Mouse (Mus musculus): ENCODE results near the gene Kcnma1. TPM values are rescaled to one million over a fixed set of nuclear protein-coding genes. Genes with fewer than 3 reads are reported as not detected.

Kcnma1 gene
- 22.1 and 22.8 TPM in 2 replicates for polyA plus RNA-seq (2014; fragmentation: Nextera tagmentation; extraction: Ambion mirVana)

DNA sequence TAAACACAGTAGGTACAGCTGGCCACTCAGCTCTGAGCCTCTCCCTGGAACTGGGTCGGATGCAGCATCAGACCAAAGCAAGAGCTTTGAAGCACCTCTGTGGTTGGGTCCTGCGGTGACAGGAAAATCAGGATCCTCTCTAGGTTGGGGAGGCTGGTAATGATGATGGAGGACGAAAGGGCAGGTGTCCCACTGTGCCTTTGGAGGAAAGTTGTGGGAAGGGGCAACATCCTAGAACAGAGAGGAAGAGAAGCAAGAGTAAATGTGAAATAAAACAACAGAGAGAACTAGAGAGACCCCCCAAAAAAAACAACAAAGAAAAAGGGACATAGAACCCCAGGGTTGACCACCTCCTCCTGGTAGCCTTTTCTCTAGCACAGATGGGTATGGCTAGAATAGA, at the start of gene Kcnma1:
Gene Kcnma1, minus strand, starts transcription at position 101 of the 400 bp plus-strand sequence.
- DNase-seq (ENCODE audit: low spot score) (no peak), ATAC-seq (ENCODE audit: low FRiP score) (no peak)
- no peak within 1 kb of the TSS for H3K27ac ChIP-seq
- 67% methylated on average over 3 of the region's 3 CpGs for WGBS
- no peaks in the 10 kb centered on the region for H3K9me3 ChIP-seq (ENCODE audit: control insufficient read depth, low read length)
- H3K4me2 ChIP-seq (replicated peaks): no peak within 1 kb of the TSS
- no peak within 1 kb of the TSS for H3K9ac ChIP-seq
- H3K36me3 ChIP-seq (replicated peaks; ENCODE audit: control insufficient read depth, insufficient read depth): no peaks in the 10 kb centered on the region
- H3K27me3 ChIP-seq (ENCODE audit: control insufficient read depth, insufficient read depth, low read length): no peaks in the 10 kb centered on the region
- H3K4me1 ChIP-seq (replicated peaks; ENCODE audit: control insufficient read depth, insufficient read depth, low read length): no peaks in the 10 kb centered on the region
- H3K4me3 ChIP-seq (replicated peaks; ENCODE audit: low read length): no peak within 1 kb of the TSS

DNA sequence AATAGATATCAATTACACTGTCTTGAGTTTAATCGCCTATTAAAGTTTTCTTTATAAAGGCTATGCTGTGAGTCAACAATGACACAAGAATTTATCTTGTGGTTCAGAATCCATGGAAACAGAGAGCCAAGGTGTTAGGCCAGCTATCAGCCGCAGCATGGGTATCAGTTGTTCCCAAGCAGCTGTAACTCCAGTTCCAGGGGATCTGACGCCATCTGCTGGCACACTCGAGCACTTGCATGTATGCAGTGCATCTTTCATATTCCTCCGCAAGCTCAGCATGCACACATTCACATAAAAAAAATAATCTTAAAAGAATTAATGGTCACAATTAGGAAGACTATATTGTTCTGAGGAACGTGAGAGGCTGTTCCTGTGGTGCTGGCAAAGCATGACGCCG, 45.5 kb upstream of the Kcnma1 start:
- DNase-seq (ENCODE audit: low spot score): peak; percentile 58
- 38% methylated on average over 8 of the region's 8 CpGs for WGBS
- no peak overlapping the region for H3K27ac ChIP-seq

DNA sequence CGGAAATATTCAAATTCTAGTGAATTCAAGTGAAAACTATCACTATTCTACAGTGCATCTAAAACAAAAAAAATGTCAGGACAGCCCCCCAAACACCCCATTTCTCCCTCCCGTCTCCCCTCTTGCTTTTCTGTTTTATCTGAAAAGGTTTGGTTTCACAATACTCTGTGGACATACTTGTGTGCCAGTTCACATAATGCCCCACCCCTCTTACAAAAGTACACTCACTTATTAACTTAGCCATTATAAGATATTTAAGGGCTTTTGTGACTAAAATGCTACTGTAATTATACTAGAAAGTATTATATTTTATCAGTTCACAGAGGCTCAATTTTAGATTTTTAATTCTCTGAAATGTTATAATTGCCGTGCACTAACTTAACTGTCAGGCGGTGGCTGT, 45.0 kb upstream of the Kcnma1 start:
- DNase-seq (ENCODE audit: low spot score) (no peak), ATAC-seq (ENCODE audit: low FRiP score) (no peak)
- Histone ChIP-seq H3K4me3 (replicated peaks; ENCODE audit: low read length) (no peak overlapping the region), H3K9ac (no peak overlapping the region), H3K36me3 (replicated peaks; ENCODE audit: control insufficient read depth, insufficient read depth) (no peaks in the 10 kb centered on the region), H3K27ac (no peak overlapping the region), H3K4me1 (replicated peaks; ENCODE audit: control insufficient read depth, insufficient read depth, low read length) (no peaks in the 10 kb centered on the region), H3K27me3 (ENCODE audit: control insufficient read depth, insufficient read depth, low read length) (no peaks in the 10 kb centered on the region), H3K4me2 (replicated peaks) (no peak overlapping the region), H3K9me3 (ENCODE audit: control insufficient read depth, low read length) (no peaks in the 10 kb centered on the region)
- 89% methylated on average over 4 of the region's 4 CpGs for WGBS

More for the DNA sequence above, 45.5 kb upstream of the Kcnma1 start:
- Histone ChIP-seq H3K9ac (no peak overlapping the region), H3K4me3 (replicated peaks; ENCODE audit: low read length) (no peak overlapping the region), H3K4me1 (replicated peaks; ENCODE audit: control insufficient read depth, insufficient read depth, low read length) (no peaks in the 10 kb centered on the region), H3K27me3 (ENCODE audit: control insufficient read depth, insufficient read depth, low read length) (no peaks in the 10 kb centered on the region), H3K4me2 (replicated peaks) (no peak overlapping the region), H3K36me3 (replicated peaks; ENCODE audit: control insufficient read depth, insufficient read depth) (no peaks in the 10 kb centered on the region), H3K9me3 (ENCODE audit: control insufficient read depth, low read length) (no peaks in the 10 kb centered on the region)
- ATAC-seq (ENCODE audit: low FRiP score): no peak

DNA sequence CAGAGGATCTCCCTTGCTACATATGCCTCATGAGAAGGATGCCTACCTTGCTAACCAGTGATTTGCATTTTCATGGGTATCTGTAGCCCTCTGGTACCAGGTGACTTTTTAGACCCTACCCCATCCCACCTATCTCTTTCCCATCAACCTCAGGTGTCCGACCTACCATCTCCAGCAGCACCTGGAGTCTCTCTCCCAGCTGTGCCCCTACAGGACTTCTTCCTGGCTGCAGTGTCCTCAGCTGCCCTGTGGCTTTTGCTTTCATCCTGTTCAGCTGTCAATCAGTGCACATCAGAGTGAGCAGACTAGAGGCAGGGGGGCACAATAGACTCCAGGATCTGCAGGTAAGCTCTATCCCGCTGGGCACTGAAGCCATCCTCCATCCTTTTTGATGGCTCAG, 37.5 kb upstream of the Kcnma1 start:
- no peak overlapping the region for H3K4me3 ChIP-seq (replicated peaks; ENCODE audit: low read length)
- ATAC-seq (ENCODE audit: low FRiP score) (no peak), DNase-seq (ENCODE audit: low spot score) (no peak)
- WGBS: 89% methylated on average over 2 of the region's 2 CpGs
- H3K9me3 ChIP-seq (ENCODE audit: control insufficient read depth, low read length): no peaks in the 10 kb centered on the region
- no peaks in the 10 kb centered on the region for H3K27me3 ChIP-seq (ENCODE audit: control insufficient read depth, insufficient read depth, low read length)
- H3K4me2 ChIP-seq (replicated peaks): no peak overlapping the region
- H3K36me3 ChIP-seq (replicated peaks; ENCODE audit: control insufficient read depth, insufficient read depth): no peaks in the 10 kb centered on the region
- H3K4me1 ChIP-seq (replicated peaks; ENCODE audit: control insufficient read depth, insufficient read depth, low read length): no peaks in the 10 kb centered on the region
- no peak overlapping the region for H3K9ac ChIP-seq
- H3K27ac ChIP-seq: no peak overlapping the region

DNA sequence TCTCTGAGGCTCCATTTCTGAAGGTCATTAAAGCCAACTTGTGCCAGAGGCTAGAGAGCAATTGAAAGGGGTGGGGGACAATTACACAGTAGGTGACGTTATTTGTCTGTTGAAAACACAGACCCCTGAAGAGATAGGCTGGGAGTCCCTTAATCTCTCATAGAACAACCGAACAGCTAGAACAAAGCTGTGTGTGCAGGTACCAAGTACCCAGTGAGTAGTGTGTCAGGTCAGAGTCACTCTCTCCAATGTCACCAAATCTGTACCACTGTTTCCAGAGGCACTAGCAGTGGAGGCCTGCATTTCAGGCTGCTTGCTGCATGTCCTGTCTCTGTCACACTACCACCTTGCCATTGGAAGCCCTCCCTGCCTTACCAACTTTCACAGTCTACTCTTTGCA, 22.3 kb upstream of the Kcnma1 start:
- 58% methylated on average over 2 of the region's 2 CpGs for WGBS
- no peaks in the 10 kb centered on the region; the same call in 1 of the 2 replicates for H3K9me3 ChIP-seq (ENCODE audit: control insufficient read depth, low read length)
- no peak overlapping the region for H3K27ac ChIP-seq
- no peak overlapping the region for H3K4me2 ChIP-seq (replicated peaks)
- no peak overlapping the region for H3K9ac ChIP-seq
- no peaks in the 10 kb centered on the region for H3K4me1 ChIP-seq (replicated peaks; ENCODE audit: control insufficient read depth, insufficient read depth, low read length)
- H3K27me3 ChIP-seq (ENCODE audit: control insufficient read depth, insufficient read depth, low read length): no peaks in the 10 kb centered on the region
- no peak overlapping the region for H3K4me3 ChIP-seq (replicated peaks; ENCODE audit: low read length)
- H3K36me3 ChIP-seq (replicated peaks; ENCODE audit: control insufficient read depth, insufficient read depth): no peaks in the 10 kb centered on the region
- ATAC-seq (ENCODE audit: low FRiP score): no peak
- no peak for DNase-seq (ENCODE audit: low spot score)

DNA sequence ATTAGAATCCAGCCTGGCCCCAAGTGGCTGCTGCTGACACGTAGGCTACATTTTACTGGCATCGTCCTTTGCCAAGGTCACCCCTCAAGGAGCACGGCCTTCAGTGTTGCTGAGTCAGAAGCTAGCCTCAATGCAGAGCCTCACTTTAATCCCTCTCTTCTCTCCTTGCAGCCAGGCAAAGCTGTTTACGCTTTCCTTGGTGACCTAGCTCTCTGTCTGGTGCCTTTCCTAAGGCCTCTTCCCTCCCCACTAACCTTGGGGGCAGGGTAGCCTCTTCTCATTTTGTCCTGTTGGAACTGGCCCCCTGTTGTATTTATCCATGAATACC, 21.9 kb upstream of the Kcnma1 start:
- DNase-seq (ENCODE audit: low spot score) (no peak), ATAC-seq (ENCODE audit: low FRiP score) (no peak)
- no peaks in the 10 kb centered on the region for H3K27me3 ChIP-seq (ENCODE audit: control insufficient read depth, insufficient read depth, low read length)
- no peak overlapping the region for H3K4me2 ChIP-seq (replicated peaks)
- H3K9me3 ChIP-seq (ENCODE audit: control insufficient read depth, low read length): no peaks in the 10 kb centered on the region; the same call in 1 of the 2 replicates
- no peak overlapping the region for H3K9ac ChIP-seq
- no peaks in the 10 kb centered on the region for H3K4me1 ChIP-seq (replicated peaks; ENCODE audit: control insufficient read depth, insufficient read depth, low read length)
- no peak overlapping the region for H3K27ac ChIP-seq
- no peaks in the 10 kb centered on the region for H3K36me3 ChIP-seq (replicated peaks; ENCODE audit: control insufficient read depth, insufficient read depth)
- H3K4me3 ChIP-seq (replicated peaks; ENCODE audit: low read length): no peak overlapping the region
- whole genome bisulfite sequencing: 64% methylated on average over 4 of the region's 4 CpGs

DNA sequence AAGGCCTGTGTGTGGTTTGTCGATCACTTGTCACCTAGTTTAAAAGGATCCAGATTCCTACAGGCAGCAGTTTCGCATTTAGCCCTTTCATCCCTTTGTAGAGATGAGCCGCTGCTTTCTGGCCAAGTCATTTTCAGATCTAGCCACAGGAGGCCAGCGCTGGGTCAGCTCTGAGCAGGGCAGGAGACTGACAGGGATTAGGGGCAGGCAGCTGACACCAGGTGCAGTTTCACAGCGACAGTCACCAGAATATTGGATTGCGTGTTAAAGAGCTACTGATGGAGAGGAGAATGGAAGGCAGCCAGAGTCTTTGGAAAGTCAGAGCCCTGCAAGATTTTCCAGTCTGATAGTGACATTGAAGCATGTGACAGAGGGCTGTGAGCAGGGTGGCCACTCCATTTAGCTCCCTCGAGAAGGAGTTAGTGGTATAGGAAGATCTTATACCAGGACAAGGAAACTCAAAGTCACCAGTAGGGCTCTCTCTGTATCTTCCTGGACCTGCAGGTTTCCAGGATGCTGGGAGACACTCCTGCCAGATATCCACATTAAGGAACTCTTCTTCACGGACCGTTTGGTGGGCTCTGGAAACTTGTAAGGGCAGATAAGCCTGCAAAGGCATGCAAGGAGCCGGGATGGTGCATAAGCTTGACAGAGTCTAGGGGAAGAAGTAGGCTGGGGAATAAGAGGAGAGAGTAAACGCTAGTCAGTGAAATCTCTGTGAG, 21.4 kb upstream of the Kcnma1 start:
- Histone ChIP-seq H3K4me1 (replicated peaks; ENCODE audit: control insufficient read depth, insufficient read depth, low read length) (no peaks in the 10 kb centered on the region), H3K9ac (no peak overlapping the region), H3K27ac (no peak overlapping the region), H3K36me3 (replicated peaks; ENCODE audit: control insufficient read depth, insufficient read depth) (no peaks in the 10 kb centered on the region), H3K27me3 (ENCODE audit: control insufficient read depth, insufficient read depth, low read length) (no peaks in the 10 kb centered on the region), H3K4me2 (replicated peaks) (no peak overlapping the region), H3K4me3 (replicated peaks; ENCODE audit: low read length) (no peak overlapping the region), H3K9me3 (ENCODE audit: control insufficient read depth, low read length) (no peaks in the 10 kb centered on the region; the same call in 1 of the 2 replicates)
- ATAC-seq (ENCODE audit: low FRiP score) (no peak), DNase-seq (ENCODE audit: low spot score) (no peak)
- WGBS: 23% methylated on average over 11 of the region's 11 CpGs

DNA sequence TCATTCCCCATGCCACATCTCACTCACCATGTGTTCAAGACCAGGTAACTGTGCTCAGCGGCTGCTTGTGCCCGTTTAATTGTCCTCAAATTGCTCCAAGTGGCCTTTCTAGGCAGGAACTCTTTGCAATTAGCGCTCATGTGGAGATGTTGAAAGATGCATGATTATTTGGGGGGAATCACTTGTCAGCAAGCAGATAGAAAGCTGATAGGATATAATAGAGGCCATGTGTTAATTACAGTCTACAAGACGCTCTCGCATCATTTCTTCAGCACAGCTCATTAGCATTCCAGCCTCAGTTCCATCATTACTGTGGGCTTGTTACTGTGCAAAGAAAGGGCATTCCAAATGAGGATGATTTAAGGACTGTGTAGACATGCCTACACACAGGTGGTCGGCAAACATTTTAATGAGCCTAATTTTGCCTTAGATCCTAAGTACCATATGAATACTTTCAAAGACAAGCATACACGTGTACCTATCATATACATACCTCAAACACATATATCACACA, 18.6 kb upstream of the Kcnma1 start:
- H3K9ac ChIP-seq: no peak overlapping the region
- ATAC-seq (ENCODE audit: low FRiP score) (no peak), DNase-seq (ENCODE audit: low spot score) (no peak)
- no peak overlapping the region for H3K27ac ChIP-seq
- 83% methylated on average over 7 of the region's 7 CpGs for WGBS
- H3K9me3 ChIP-seq (ENCODE audit: control insufficient read depth, low read length): peaks cover 2% of the 10 kb centered on the region; the same call in 1 of the 2 replicates
- H3K36me3 ChIP-seq (replicated peaks; ENCODE audit: control insufficient read depth, insufficient read depth): no peaks in the 10 kb centered on the region
- H3K4me1 ChIP-seq (replicated peaks; ENCODE audit: control insufficient read depth, insufficient read depth, low read length): no peaks in the 10 kb centered on the region
- no peaks in the 10 kb centered on the region for H3K27me3 ChIP-seq (ENCODE audit: control insufficient read depth, insufficient read depth, low read length)
- no peak overlapping the region for H3K4me2 ChIP-seq (replicated peaks)
- no peak overlapping the region for H3K4me3 ChIP-seq (replicated peaks; ENCODE audit: low read length)

DNA sequence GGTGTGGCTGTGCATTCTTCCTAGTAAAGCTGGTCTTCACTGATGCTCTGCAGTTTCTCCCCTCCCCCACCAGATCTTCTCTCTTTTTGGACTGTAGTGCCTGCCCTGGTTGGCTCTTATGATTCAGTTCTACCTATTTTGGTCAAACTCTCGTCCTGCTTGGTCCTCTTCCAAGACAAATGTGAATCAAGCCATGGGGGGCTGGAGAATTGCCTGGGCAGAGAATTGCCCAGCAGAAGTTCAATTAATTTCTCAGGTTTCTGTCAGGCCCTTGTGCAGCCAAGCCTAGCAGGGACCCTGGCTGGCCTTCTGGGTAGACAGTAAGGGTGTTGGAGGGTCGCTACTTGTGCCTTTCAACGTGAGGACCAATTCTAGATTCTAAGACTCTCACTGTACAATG, 17.9 kb upstream of the Kcnma1 start:
- H3K27ac ChIP-seq: no peak overlapping the region
- ATAC-seq (ENCODE audit: low FRiP score): no peak
- no peaks in the 10 kb centered on the region for H3K4me1 ChIP-seq (replicated peaks; ENCODE audit: control insufficient read depth, insufficient read depth, low read length)
- peaks cover 5% of the 10 kb centered on the region; the same call in 1 of the 2 replicates for H3K9me3 ChIP-seq (ENCODE audit: control insufficient read depth, low read length)
- 68% methylated on average over 3 of the region's 3 CpGs for WGBS
- H3K4me3 ChIP-seq (replicated peaks; ENCODE audit: low read length): no peak overlapping the region
- no peak overlapping the region for H3K4me2 ChIP-seq (replicated peaks)
- no peak overlapping the region for H3K9ac ChIP-seq
- H3K27me3 ChIP-seq (ENCODE audit: control insufficient read depth, insufficient read depth, low read length): no peaks in the 10 kb centered on the region
- DNase-seq (ENCODE audit: low spot score): no peak
- H3K36me3 ChIP-seq (replicated peaks; ENCODE audit: control insufficient read depth, insufficient read depth): no peaks in the 10 kb centered on the region
